ENCODE assay signal across 21 mouse cellular contexts in genomic region chr2:66898032-66898431, GRCm38 (mm10).
A peak's percentile ranks its signal among the peaks of the same experiment; 100 is the strongest.
DNase-seq lines count a peak whose midpoint lies in the region; ATAC-seq lines count a peak whose summit lies in the region.
"Had no signal": no experiment of that assay in that cellular context is flagged by ENCODE, and none has a peak within 500 bp of the region (broad histone marks: within the 10 kb centered on the region; RNA-seq: fewer than 3 reads in every experiment).

No protein-coding gene starts in this region.

- no peak for ATAC-seq in erythroid progenitor cell, adult 5-6 weeks (replicated peaks; ENCODE audit: low FRiP score, poor library complexity, severe bottlenecking)
- ATAC-seq: intestine, postnatal 0 days had no signal

- DNase-seq in layer of hippocampus, adult 11-12 months (ENCODE audit: low spot score), result peak; percentile 38
- DNase-seq in layer of hippocampus, adult 9-10 months (ENCODE audit: low spot score), result no peak
- peak; percentile 22 to 24 for DNase-seq in right cerebral cortex, postnatal 10 days (ENCODE audit: low spot score in 2 of 2)
- no peak for DNase-seq in right cerebral cortex, postnatal 14 days
- peak; percentile 7 to 21 for DNase-seq in layer of hippocampus, adult 8-10 months (ENCODE audit: low spot score in 2 of 2)
- DNase-seq in urinary bladder, adult 2 months (ENCODE audit: low spot score), result no peak
- DNase-seq: adrenal gland, postnatal 25 days; B cell, adult 2 months; cerebellum, adult 8-10 months; gastrocnemius, postnatal 25 days; heart, adult 11 months; heart, postnatal 36 days; kidney, adult 9 months; kidney, postnatal 10 days; lung, embryonic 14.5 days; lung, postnatal 14 days; midbrain, embryonic 14.5 days; retina, postnatal 1 day; thymus, postnatal 14 days had no signal

Comparison
In these comparisons a context has a peak if more than half of its experiments do, and no peak if none do; other contexts are left out.
1. DNase-seq: peak in layer of hippocampus, adult 11-12 months (single experiment), right cerebral cortex, postnatal 10 days (2 of 2) and layer of hippocampus, adult 8-10 months (2 of 2); none in layer of hippocampus, adult 9-10 months (single experiment), right cerebral cortex, postnatal 14 days (single experiment) and urinary bladder, adult 2 months (single experiment).